Mouse (Mus musculus) stomach, embryonic 16.5 days (tissue): ENCODE measurements around the gene Akr7a5. TPM values are rescaled to one million over a fixed set of nuclear protein-coding genes. Genes with fewer than 3 reads are reported as not detected.

Experiments
- ATAC-seq: fragments of 200-750 bp; cut with Nextera tagmentation; 2 replicates; pipeline ENCODE4 v1.8.0; 2017; ENCODE audit warnings: moderate number of reproducible peaks, moderate TSS enrichment; ENCODE audit not compliant: insufficient read depth, low FRiP score
- H3K27ac ChIP-seq: fragments of 300-500 bp; sonication (generic); 2 replicates; pipeline ENCODE4 v1.5.1; 2014; ENCODE audit warnings: low read length
- H3K27me3 ChIP-seq: fragments of 300-500 bp; sonication (generic); 2 replicates; pipeline ENCODE4 v1.6.1; 2014; ENCODE audit warnings: low read length, control low read depth, mixed read lengths; ENCODE audit not compliant: control insufficient read depth, insufficient read depth
- H3K36me3 ChIP-seq: fragments of 300-500 bp; sonication (generic); 2 replicates; pipeline ENCODE4 v1.6.1; 2014; ENCODE audit warnings: low read length; ENCODE audit not compliant: control insufficient read depth, insufficient read depth
- H3K4me1 ChIP-seq: fragments of 300-500 bp; sonication (generic); 2 replicates; pipeline ENCODE4 v1.6.1; 2014; ENCODE audit warnings: low read length, control low read depth, mixed read lengths; ENCODE audit not compliant: control insufficient read depth, insufficient read depth
- H3K4me2 ChIP-seq: fragments of 300-500 bp; sonication (generic); 2 replicates; pipeline ENCODE4 v1.6.1; 2014; ENCODE audit warnings: low read depth, low read length, mixed read lengths
- H3K4me3 ChIP-seq: fragments of 300-500 bp; sonication (generic); replicated peaks from 2 replicates; pipeline ENCODE4 v1.5.1; 2014; ENCODE audit warnings: mild to moderate bottlenecking, low read length
- H3K9ac ChIP-seq: fragments of 300-500 bp; sonication (generic); 2 replicates; pipeline ENCODE4 v1.6.1; 2014; ENCODE audit warnings: low read length
- H3K9me3 ChIP-seq: fragments of 300-500 bp; sonication (generic); replicated peaks from 2 replicates; pipeline ENCODE4 v1.6.1; 2016; ENCODE audit warnings: low read length, control low read depth; ENCODE audit not compliant: control insufficient read depth
- WGBS: fragments of 180-500 bp; shearing (Covaris S2); extraction: QIAGEN DNeasy Blood & Tissue Kit; methylation state at CpG from one replicate; pipeline ENCODE4 v1.1.7; 2014; 5-methylcytosine and 5-hydroxymethylcytosine counted together
- polyA plus RNA-seq: library from polyadenylated mRNA; unstranded; fragments of >200 nt; fragmentation: Nextera tagmentation; extraction: Ambion mirVana; gene quantifications from 2 replicates; pipeline ENCODE4 v1.2.1, GENCODE M21; 2015

The Akr7a5 gene
- polyA plus RNA-seq, 1 experiment from 2014 or later: 105 TPM

DNA sequence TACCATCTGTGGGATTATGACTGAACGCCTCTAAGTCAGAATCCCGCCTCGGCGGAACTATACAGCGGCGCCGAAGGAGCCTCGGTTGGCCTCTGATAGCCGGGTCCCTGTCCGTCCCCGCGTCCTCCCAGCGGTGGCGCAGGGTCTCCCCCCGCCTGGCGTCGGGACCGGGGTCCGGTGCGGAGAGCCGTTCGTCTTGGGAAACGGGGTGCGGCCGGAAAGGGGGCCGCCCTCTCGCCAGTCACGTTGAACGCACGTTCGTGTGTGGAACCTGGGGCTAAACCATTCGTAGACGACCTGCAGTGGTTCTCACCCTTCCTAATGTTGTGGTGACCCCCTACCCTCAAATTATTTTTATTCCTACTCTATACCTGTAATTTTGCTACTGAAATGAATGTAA is 27.6 kb downstream of the Akr7a5 start:
- no peak overlapping the region for H3K4me3 ChIP-seq
- no peaks in the 10 kb centered on the region for H3K36me3 ChIP-seq
- 44% methylated on average over 33 of the region's 33 CpGs for WGBS
- no peak overlapping the region for H3K4me2 ChIP-seq
- no peak overlapping the region for H3K9ac ChIP-seq
- peaks cover 4% of the 10 kb centered on the region; the same call in 1 of the 2 replicates for H3K4me1 ChIP-seq
- no peaks in the 10 kb centered on the region for H3K27me3 ChIP-seq
- H3K27ac ChIP-seq: no peak overlapping the region
- no peak for ATAC-seq
- H3K9me3 ChIP-seq: no peaks in the 10 kb centered on the region

GRCm38 (mm10) chr4:139340835-139341234 is 30.3 kb downstream of the Akr7a5 start:
- no peaks in the 10 kb centered on the region for H3K36me3 ChIP-seq
- H3K27ac ChIP-seq: no peak overlapping the region
- H3K4me2 ChIP-seq: no peak overlapping the region
- peaks cover 4% of the 10 kb centered on the region; the same call in 1 of the 2 replicates for H3K4me1 ChIP-seq
- no peaks in the 10 kb centered on the region for H3K9me3 ChIP-seq
- H3K4me3 ChIP-seq: no peak overlapping the region
- H3K9ac ChIP-seq: no peak overlapping the region
- H3K27me3 ChIP-seq: no peaks in the 10 kb centered on the region
- 73% methylated on average over 4 of the region's 4 CpGs for WGBS
- no peak for ATAC-seq

GRCm38 (mm10) chr4:139341556-139342233 is 31.2 kb downstream of the Akr7a5 start:
- no peak overlapping the region for H3K9ac ChIP-seq
- H3K4me2 ChIP-seq: no peak overlapping the region
- H3K36me3 ChIP-seq: no peaks in the 10 kb centered on the region
- 71% methylated on average over 7 of the region's 7 CpGs for WGBS
- H3K4me3 ChIP-seq: no peak overlapping the region
- H3K27me3 ChIP-seq: no peaks in the 10 kb centered on the region
- H3K4me1 ChIP-seq: peaks cover 4% of the 10 kb centered on the region; the same call in 1 of the 2 replicates
- H3K9me3 ChIP-seq: no peaks in the 10 kb centered on the region
- no peak overlapping the region for H3K27ac ChIP-seq
- no peak for ATAC-seq

- no peaks in the 10 kb centered on the region for H3K4me1 ChIP-seq
- H3K27me3 ChIP-seq: no peaks in the 10 kb centered on the region
- no peak overlapping the region for H3K9ac ChIP-seq
- H3K27ac ChIP-seq: no peak overlapping the region
- H3K9me3 ChIP-seq: no peaks in the 10 kb centered on the region
- H3K4me2 ChIP-seq: no peak overlapping the region
- ATAC-seq: no peak; the same call in 1 of the 2 replicates
- peaks cover 6% of the 10 kb centered on the region; the same call in 1 of the 2 replicates for H3K36me3 ChIP-seq
- no peak overlapping the region for H3K4me3 ChIP-seq
- 61% methylated on average over 5 of the region's 5 CpGs for WGBS
Observed at GRCm38 (mm10) chr4:139343718-139344117, 33.2 kb downstream of the Akr7a5 start.

- H3K9me3 ChIP-seq: no peaks in the 10 kb centered on the region
- 81% methylated on average over 23 of the region's 23 CpGs for WGBS
- H3K27ac ChIP-seq: no peak overlapping the region
- peaks cover 13% of the 10 kb centered on the region; the same call in 1 of the 2 replicates for H3K36me3 ChIP-seq
- peaks cover 1% of the 10 kb centered on the region; the same call in 1 of the 2 replicates for H3K4me1 ChIP-seq
- no peak overlapping the region for H3K4me2 ChIP-seq
- H3K27me3 ChIP-seq: no peaks in the 10 kb centered on the region
- no peak overlapping the region for H3K9ac ChIP-seq
- no peak overlapping the region for H3K4me3 ChIP-seq
- no peak for ATAC-seq
Observed at GRCm38 (mm10) chr4:139345416-139346019, 35.0 kb downstream of the Akr7a5 start.

- Histone ChIP-seq H3K4me2 (peak within 1 kb of the TSS; percentile 97), H3K4me3 (peak within 1 kb of the TSS; percentile 83), H3K9me3 (no peaks in the 10 kb centered on the region), H3K27ac (peak within 1 kb of the TSS; percentile 93), H3K36me3 (peaks cover 9% of the 10 kb centered on the region; the same call in 1 of the 2 replicates), H3K27me3 (no peaks in the 10 kb centered on the region), H3K4me1 (peaks cover 17% of the 10 kb centered on the region), H3K9ac (peak within 1 kb of the TSS; percentile 87)
- under 1% methylated on average over 62 of the region's 64 CpGs for WGBS
- peak; percentile 95 for ATAC-seq
Observed at GRCm38 (mm10) chr4:139351931-139352711, 41.6 kb downstream of the Akr7a5 start, which contains the start of the genes Mrto4, Emc1 and Ubr4. Gene Mrto4 (minus strand): TSS chr4:139352576. Gene Emc1 (plus strand): TSS chr4:139352587. Gene Ubr4 (plus strand): TSS chr4:139352609.

DNA sequence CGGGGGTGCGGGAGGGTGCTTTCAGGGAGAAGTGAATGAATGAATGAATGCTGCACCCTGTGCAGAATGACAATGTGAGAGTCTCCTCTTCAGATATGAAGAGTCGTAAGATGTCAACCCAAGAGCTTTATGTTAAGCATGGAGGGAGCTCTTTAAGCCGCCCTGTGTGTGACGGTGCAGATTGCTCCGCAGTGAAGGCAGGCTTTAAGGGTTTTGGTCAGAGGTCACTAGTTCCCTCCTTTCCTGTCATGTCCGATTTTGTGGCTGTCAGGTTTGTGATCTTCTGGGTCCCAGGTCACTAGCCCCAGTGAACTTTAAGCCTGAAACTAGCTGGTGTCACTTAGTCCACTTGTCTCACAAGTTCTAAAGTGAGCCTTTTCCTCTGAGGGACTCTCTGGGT is 42.3 kb downstream of the Akr7a5 start:
- H3K9me3 ChIP-seq: no peaks in the 10 kb centered on the region
- 0% methylated on average over 7 of the region's 7 CpGs for WGBS
- H3K27ac ChIP-seq: peak overlapping the region; percentile 93; the same call in 1 of the 2 replicates

DNA sequence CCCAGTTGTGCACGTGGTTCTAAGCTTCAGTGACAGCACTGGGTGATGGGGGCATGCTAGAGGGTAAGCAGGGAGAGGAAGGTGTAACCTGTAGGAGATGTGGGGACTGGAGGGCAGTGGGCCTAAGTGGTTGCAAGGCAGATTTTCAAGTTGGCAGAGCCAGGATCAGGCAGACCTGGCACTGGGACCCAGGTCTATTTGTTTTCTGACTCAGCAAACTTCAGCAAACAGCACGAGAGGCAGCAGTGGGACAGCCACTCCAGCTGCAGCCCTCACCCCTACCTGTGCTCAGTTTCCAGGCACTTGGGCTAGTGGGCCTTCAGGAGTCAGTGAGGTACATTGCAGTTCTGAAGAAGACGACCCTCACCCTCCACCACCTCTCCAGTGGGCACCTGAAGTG is 46.7 kb downstream of the Akr7a5 start:
- Histone ChIP-seq H3K36me3 (no peaks in the 10 kb centered on the region), H3K4me2 (no peak overlapping the region), H3K4me1 (peaks cover 4% of the 10 kb centered on the region), H3K27ac (no peak overlapping the region), H3K27me3 (no peaks in the 10 kb centered on the region), H3K9me3 (no peaks in the 10 kb centered on the region), H3K4me3 (no peak overlapping the region), H3K9ac (no peak overlapping the region)
- no peak for ATAC-seq
- 73% methylated on average over 3 of the region's 3 CpGs for WGBS

More for the DNA sequence above, 42.3 kb downstream of the Akr7a5 start:
- H3K4me2 ChIP-seq: peak overlapping the region; percentile 97
- ATAC-seq: no peak; the same call in 1 of the 2 replicates
- H3K36me3 ChIP-seq: peaks cover 9% of the 10 kb centered on the region; the same call in 1 of the 2 replicates
- H3K27me3 ChIP-seq: no peaks in the 10 kb centered on the region
- peak overlapping the region; percentile 87 for H3K9ac ChIP-seq
- peak overlapping the region; percentile 83 for H3K4me3 ChIP-seq
- H3K4me1 ChIP-seq: peaks cover 17% of the 10 kb centered on the region
